Mouse (Mus musculus) adrenal gland, adult 10 weeks (tissue): ENCODE data around the gene Prpf19. TPM values are rescaled to one million over a fixed set of nuclear protein-coding genes. Genes with fewer than 3 reads are reported as not detected.

Source experiments
- polyA plus RNA-seq: library from polyadenylated mRNA; stranded (reverse); fragments of 350-450 nt; fragmentation: Illumina TruSeq; extraction: RNeasy Lipid Tissue Mini Kit (QIAGEN cat#74804); gene quantifications from one replicate; pipeline ENCODE4 v1.2.3, GENCODE M21; 2014; ENCODE audit warnings: low read depth, low replicate concordance

Gene Prpf19
- polyA plus RNA-seq, result 81.8 TPM

DNA sequence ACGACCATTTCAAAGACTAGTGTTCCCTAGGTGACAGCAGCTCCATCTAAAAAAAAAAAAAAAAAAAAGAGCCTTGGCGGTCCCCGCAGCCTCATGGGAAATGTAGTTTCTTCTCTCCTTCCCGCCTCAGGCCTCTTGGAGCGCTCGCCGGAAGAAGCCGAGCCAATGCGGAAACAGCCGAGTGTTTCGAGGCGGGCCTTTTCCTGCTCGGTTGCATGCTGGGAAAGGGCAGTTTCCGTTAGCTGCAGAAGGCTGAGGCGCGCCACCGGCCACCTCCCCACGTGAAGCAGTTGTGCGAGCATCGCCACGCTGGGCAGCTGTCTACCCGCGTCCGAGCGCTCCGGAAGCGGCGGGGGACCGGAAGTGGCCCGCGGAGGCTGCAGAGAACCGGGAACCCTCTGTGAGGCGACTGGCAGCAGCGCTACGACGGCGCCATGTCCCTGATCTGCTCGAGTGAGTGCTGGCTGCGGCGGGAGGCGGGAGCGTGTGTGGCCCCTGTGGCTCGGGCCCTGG lies at the start of gene Prpf19:
Prpf19 (plus strand) TSS at position 216 of the 513 bp plus-strand sequence.

DNA sequence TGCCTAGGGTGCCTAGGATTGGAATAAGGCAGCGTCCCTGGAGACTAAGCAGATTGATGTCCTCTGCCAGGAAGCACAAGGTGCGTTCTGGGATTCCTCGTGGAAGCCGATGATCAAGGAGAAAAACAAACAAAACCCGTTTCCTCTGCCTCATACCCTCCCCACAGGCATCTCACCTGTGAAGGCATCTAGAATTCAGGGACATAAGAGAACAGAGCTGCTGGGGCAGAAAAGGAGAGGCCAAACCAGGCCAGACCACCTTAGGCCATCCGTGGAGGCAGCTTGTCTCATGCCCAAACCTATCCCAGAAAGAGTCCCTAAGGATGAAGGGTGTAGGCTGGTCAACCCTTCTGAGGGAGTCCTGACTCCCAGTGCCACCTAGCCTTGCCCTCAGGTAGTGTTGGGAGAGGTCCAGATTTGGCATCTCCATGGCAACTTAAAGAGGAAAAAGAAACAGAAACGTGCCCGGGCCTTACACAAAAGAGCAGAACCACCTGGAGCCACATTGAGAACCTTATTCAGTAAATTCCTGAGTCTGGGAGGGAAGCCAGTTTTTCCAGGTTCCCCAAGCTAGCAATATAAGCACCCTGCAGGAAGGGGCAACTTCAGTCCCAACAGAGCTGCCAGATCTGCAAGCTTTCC lies 25.0 kb upstream of the Prpf19 start, which contains the start of gene Tmem132a:
Tmem132a (minus strand) TSS at position 55 of the 642 bp plus-strand sequence.

DNA sequence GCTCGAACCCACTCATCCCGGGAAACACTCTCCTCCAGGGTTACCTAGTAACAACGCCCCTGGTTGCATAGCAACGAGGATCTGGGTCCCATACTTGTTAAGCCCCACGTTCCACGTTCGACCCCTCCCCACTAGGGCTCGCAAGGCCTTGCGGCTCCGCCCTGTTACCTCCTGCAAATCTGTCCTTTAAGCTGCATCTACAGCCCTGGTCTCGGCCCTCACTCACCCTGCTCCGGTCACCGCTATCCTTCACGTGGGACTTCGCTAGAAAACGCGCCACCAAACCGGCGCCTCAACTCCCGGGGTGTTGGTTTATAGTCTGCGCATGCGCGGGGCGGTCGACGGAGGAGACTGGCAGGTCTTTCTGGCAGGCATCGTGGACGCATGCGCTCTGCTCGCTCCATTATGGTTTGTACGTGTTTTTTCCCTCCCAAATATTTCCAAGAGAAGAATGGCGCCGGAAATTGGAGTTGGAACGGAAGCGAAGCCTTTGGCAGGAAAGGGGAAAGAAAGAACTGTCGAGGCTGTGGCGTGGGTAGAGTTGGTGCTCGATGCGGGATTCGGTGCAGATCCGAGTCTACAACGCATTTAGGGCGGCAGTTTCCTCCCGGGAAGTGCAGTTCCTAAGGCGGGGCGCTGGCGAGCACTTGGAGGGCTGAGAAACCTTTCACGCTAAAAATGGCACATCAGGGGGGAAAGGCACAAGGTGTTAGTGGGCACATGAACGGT lies 13.4 kb upstream of the Prpf19 start, which contains the start of gene Tmem109:
Tmem109 (minus strand) TSS at position 576 of the 729 bp plus-strand sequence.

DNA sequence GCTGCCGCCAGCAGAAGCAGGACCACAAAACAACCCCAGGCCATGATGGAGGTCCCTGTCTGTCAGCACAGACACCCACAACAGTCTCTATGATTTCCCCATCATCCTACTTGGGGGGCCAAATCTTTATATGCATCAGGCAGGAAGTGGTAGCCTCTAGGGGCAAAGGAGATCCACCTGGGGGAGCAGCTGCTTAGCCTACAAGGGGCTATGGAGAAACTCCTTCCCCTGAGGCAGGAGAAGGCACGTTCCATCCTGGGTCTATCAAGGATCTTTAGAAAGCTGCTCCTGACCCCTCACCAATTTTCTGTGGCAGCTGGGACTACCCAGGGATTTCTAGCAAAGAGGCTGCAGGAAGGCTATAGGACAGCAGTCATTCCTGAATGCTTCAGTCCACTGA lies 25.5 kb downstream of the Prpf19 start, which contains the start of gene Zp1:
Zp1 (minus strand) TSS at position 101 of the 400 bp plus-strand sequence.

DNA sequence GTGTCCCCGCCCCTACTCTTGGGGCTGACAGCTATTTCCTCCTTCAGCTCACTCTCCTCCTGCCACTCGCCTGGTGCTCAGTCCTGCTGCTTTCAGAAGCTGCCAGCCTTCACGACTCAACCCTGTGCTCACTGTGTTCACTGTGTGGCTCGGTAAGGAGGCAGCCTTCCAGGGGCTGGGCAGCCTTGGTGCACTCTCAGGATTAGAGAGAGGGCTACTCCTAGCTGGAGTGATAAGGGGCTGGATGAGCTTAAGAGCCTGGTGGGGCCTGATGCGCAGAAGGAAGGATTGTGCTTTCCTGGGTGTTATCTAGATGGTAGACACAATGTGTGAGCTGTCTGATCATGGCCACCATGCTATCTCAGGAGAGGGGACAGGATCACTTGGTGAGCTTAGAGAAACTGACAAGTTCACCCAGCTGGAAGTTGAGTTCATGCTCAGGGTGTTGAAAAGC lies 42.1 kb downstream of the Prpf19 start, which contains the start of gene Ptgdr2:
Ptgdr2 (plus strand) TSS at position 51 of the 454 bp plus-strand sequence.

DNA sequence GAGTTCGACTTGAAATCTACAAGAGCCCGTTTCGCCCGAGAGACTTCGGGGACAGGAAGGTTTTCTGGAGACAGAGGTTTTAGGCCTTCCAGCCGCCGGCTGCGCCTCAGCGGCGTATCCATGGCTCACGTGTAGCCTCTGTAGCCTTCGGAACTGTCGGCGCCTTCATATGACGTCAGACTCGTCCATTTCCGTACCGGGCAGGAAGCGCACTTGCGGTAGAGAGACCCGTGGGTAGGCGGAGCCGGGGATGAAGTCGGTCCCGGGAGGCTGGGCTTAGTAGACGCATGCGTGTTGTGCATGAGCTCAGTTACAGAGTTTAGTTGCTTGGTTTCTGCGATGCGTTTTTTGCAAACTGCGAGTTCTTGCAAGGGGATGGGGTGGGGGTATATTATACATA lies 54.1 kb downstream of the Prpf19 start, which contains the start of gene Ccdc86:
Ccdc86 (minus strand) TSS at position 155 of the 400 bp plus-strand sequence.

Other genes with a start within 250 kb of the Prpf19 start
- gene Pga5, start 217.2 kb upstream of the Prpf19 start, polyA plus RNA-seq, result not detected
- gene Vps37c, start 206.5 kb upstream of the Prpf19 start, polyA plus RNA-seq, result 3.1 TPM
- not detected for gene Cd5, start 156.2 kb upstream of the Prpf19 start, polyA plus RNA-seq
- not detected for gene Cd6, start 65.2 kb upstream of the Prpf19 start, polyA plus RNA-seq
- 1.0 TPM for gene Slc15a3, start 55.5 kb upstream of the Prpf19 start, polyA plus RNA-seq
- gene Tmem132a, start 25.3 kb upstream of the Prpf19 start, polyA plus RNA-seq, result not detected
- 7.3 TPM for gene Tmem109, start 13.2 kb upstream of the Prpf19 start, polyA plus RNA-seq
- not detected for gene Zp1, start 25.4 kb downstream of the Prpf19 start, polyA plus RNA-seq
- not detected for gene Ptgdr2, start 41.9 kb downstream of the Prpf19 start, polyA plus RNA-seq
- 3.3 TPM for gene Ccdc86, start 54.0 kb downstream of the Prpf19 start, polyA plus RNA-seq
- 4.1 TPM for gene Ms4a10, start 79.4 kb downstream of the Prpf19 start, polyA plus RNA-seq
- not detected for gene Ms4a15, start 98.0 kb downstream of the Prpf19 start, polyA plus RNA-seq
- not detected for gene Ms4a18, start 122.8 kb downstream of the Prpf19 start, polyA plus RNA-seq
- gene Ms4a8a, start 185.9 kb downstream of the Prpf19 start, polyA plus RNA-seq, result 0.93 TPM
- not detected for gene 1700017D01Rik, start 235.6 kb downstream of the Prpf19 start, polyA plus RNA-seq